Mouse (Mus musculus) spleen, postnatal 14 days (tissue): ENCODE data around the gene Rbm5.

Experiments
- DNase-seq, 2 experiments: peaks; one replicate each; pipeline ENCODE4 v3.0.0; 2021 to 2022; ENCODE audit warnings: low spot score in 2 of 2

Gene Rbm5

DNA sequence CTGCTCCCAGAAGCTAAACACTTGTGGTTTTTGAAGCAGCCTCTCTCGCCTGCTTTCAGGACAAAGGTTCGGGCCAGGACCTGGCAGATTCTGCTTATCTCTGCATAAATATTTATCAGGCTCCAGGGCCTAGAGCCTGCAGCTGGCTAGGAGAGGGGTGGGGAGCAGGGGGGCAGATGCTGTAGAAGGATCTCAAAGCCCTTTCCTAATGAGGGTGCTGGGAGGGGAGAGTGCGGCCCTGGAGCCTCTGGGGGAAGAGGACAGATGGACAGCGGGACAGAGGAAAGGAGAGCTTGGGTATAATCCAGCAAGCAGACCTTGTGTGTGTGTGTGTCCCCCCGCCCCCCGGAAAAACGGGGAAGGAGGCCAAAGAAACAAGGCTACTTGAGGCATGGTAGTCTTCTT is 36.2 kb downstream of the Rbm5 start:
- no peak for DNase-seq

DNA sequence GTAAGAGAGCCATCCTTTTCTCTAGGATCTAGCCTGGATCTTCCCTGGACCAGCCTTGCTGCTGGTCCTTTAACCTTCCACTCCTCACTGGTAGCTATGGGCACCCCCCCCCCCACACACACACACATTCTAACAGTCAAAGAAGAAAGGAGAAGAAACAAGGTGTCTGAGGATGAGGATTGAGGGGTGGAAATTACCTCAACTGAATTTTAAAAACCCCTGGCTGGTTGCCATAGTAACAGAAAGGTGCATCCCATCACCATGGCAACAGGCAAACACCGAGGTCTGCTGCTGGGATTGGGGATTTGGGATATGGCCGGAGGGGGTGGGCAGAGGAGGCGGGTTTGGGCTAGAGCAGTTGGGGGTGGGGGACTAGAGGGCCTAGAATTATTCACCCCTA is 41.1 kb downstream of the Rbm5 start:
- no peak for DNase-seq

DNA sequence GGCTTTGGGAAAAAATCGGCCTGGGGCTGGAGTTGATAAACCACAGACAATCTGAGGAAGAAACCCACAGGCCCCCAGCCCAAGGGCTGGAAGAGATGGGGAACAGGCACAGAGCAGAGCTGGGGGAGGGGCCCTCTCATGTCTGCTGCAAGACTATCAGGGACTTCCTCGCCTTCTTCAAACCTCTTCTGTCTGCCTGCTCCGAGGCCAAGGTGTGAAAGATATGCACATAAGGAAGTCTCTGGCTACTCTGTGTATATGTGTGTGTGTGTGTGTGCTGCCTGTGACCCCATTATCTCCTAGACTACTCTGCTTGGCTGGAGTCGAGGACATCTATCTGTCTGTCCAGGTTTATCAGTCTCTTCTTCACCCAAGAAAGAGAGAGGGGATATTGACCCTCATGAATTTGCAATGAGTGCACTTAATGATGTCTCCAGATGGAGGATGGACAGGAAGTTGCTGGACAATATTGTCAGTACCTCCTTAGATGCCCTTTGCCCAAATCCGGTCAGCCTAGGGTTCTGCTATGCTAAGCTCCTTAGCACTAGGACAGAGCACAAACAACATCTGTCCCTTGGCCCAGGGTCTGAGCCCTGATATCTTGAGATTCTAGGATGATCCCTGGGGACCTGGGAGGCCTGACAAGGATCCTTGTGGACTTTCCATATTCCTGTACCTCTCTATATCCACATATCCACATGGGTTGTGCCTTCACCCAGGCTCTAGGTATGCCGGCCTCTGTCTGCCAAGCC is 41.7 kb downstream of the Rbm5 start:
- DNase-seq: no peak

DNA sequence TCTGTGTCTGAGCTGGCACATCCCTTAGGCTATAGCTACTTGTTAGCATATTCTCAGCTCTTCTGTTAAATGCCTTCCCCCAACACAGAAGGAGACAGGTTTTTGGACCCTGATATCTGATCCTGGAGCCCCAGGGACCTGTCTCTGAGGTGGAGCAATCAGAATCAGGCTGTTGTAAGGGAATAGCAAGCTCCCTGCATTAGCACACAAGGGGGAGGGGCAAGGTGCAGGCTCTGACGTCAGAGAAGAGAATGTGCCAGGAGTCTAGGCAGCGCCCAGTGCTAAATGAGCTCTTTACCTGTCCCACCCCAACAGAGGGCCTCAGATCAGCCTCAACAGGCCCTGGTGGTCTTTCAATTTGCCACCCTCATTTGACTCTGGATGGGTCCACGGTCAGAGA is 43.8 kb downstream of the Rbm5 start:
- no peak for DNase-seq

DNA sequence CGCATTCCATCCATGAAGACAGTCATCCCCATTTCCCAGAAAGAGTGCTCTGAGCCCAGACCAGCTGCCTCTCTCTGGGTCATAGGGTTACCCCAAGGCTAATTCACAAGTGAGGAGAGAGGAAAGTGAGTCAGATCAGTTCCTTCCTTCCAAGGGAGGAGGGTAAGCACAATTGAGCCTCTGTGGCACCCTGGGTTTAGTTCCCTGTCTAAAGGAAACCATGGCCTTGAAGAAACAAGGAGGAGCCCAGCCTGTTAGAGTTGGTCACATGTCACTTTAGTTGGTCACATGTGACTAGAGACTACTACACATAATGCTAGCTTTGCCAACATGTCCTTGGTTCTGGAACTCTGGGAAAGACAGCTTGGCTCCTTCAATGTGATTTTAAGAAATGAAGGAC is 46.0 kb downstream of the Rbm5 start:
- DNase-seq: no peak

DNA sequence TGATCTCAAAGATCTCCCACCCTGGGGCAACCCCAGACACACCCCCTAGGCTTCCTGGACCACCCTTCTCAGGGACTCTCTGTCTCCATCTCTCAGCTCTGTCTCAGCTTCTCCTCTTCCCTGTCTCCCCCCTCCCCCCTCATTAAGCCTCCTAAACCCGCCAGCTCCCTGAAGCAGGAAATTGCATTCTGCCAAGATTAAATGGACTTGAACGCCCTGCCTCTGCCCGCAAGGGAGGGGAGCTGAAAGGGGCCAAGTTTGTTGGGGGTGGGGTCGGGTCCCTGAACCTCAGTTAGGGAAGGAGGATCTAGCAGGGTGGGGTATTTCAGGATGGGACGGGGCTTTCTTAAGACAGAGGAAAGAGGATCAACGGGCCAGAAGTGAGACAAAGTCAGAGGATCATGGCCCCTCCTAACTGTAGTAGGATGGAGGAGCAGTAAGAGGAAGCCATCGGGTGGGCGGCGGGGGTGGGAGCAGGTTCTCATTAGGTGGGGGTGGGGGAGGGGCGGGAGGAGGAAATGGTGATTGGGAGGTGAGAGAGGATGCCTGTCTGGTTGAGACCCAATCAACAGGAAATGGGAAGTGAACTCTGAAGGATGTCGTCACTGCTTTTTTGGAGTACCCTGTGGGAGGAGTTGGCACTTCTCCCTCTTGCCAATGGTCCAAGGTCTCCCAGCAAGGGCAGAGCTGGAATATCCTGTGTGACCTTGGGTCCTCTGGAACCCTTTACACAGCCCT is 46.8 kb downstream of the Rbm5 start:
- no peak for DNase-seq

DNA sequence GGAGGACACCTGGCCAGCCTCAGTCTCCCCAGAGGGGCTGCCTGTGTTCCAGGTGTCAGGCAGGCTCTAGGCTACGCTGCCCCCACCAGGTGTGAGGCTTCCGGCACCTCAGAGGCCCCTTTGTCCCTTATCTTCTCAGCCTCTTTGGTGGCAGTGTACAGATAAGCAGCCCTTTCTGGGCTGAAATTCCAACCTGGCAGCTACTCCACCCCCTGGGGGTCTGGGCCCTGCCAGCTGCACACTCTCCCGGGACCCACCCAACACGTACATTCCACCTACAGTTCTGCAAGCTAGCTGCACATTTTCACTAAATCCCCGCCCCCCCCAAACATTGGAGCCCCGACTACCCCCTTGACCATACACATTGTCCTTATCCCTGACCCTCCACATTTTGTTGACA is 47.5 kb downstream of the Rbm5 start:
- no peak for DNase-seq

DNA sequence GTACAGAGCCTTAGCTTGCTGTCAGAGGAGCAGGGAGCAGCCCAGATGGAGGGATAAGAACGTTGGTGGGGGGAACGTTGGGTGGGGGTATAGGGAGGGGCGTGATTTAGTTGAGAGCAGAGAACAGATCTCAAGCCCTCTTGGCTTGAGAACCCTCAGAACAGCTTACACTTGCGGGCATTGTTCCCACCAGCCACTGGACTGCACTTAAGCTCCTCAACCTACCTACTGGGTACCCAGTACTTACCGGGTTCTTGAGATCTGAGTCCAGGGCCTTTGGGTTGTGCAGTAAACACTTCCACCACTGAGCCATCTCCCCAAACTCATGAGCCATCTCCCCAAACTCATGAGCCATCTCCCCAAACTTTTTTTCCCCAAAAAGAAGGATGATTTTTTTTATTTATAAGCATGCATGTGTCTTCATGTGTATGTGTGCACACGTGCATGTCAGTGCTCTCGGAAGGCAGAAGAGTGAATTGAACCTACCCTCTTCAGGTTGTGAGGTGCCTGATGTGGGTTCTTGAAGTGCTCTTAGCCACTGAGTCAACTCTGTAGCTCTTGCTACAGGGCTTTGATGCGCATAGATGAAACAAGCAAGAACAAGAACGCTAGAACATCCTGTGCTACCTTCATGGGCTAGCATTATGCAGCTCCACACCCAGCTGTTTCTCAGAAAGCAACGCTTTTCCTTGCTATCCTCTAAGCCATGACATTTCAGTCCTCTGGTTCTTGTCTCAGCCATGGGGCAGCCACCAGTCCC is 51.8 kb downstream of the Rbm5 start:
- no peak for DNase-seq

DNA sequence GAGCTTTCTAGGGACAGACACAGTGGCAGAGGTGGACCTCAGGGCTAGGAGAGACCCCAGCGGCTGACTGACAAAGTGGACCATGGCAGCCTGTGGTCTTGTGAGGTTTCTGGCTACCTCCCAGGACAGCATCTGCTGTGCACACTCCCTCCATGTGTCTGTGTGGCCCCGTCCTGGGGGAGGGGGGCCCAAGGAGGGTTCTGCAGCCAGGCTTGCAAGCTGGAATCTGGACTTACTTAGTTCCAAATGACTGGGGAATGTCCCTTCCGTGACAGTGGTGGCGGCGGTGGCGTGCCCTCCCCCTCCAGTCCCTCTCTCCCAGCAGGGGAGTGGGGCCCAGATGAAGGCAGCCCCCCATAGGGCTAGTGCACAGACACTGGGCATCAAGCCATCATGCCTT is 53.8 kb downstream of the Rbm5 start:
- no peak for DNase-seq

DNA sequence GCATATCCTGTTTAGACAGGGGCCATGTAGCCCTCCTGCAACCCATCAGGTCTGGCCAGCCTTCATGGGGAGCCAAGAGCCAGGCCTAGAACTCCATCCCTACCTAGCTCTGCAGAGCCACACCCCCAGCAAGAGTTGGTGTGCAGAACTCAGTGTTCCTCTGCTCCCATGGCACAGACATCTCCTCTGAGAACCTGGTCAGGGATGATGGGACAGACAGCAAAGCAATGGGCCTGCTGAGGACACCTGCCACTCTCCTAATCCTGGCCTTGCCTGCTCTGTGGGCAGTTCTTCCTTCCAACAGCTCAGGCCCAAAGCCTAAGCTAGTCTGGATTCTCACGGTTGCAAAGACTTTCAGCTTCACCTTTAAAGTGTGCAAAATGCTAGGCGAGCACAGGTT is 55.2 kb downstream of the Rbm5 start:
- DNase-seq: no peak

DNA sequence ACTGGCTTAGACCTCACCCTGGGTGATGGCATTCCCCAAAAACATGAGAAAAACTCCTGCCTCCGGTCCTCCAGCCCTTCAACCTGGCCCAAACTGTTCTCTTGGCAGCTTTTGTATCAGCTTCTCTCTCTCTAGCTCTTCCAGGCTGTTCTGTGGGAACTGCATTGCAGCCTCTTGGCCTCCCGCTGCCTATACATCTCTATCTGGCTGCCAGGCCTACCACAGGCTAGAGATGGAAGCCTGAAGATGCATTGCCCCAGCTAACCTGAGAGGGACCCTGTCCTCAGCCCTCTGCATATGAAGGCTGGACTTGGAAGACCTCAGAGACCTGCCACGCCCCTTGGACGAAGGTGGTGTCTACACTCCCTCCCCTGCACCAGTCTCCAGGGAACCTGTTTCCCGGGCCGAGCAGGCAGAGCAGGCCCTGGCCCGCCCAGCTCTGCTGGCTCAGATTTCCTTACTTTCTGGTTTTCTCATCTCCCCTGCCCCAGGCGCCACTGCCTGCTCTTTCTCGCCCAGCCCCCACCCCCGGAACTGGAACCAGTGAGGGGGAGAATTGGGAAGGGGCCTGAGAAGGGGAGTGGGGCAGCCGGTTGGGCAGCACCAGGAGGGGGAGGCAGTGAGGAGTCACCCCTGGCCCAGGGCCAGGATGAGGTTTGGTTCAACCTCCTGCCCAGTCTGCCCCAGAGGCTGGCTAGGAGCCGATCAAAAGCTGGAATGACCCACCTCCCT is 56.4 kb downstream of the Rbm5 start:
- DNase-seq: no peak

DNA sequence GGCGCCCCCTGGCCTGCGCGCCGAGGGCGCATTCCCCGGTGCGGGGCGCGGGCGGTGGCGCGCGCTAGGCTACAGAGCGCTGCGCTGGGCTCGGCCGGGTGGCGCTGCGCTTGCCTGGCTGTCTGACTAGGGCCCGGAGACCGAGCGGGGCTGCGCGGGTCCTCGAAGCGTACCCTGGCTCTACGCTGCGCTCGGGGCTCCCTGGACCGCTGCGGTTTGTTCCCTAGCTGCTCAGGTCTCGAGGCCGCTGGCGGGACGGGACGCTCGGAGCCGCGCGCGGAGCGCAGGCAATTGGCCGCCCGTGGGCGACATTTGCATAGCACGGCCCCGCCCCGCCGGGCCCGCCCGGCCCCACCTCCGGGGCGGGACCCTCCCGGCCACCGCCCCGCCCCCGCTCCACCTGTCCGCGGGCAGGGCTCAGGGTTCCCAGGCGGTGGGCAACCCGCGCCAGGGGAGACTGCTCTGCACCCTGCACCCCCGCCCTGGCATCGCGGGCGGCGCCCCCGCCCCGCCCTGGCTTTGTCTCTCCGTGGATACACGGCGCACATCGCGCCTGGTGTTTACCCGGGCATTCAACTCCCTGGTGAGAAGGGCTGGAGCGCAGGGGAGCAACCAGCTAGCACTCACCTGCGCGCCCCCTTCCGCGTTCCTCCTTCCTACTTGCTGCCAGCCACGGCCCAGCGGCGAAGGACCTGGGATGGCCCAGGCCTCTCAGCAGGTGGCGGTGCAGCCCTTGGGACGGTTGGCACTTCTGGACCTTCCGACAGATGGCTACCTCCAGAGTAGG is 60.9 kb downstream of the Rbm5 start, which contains the start of gene Sema3f:
TSS of gene Sema3f (minus strand) at position 779 of the 787 bp plus-strand sequence.
- peak; percentile 41 to 51 for DNase-seq

DNA sequence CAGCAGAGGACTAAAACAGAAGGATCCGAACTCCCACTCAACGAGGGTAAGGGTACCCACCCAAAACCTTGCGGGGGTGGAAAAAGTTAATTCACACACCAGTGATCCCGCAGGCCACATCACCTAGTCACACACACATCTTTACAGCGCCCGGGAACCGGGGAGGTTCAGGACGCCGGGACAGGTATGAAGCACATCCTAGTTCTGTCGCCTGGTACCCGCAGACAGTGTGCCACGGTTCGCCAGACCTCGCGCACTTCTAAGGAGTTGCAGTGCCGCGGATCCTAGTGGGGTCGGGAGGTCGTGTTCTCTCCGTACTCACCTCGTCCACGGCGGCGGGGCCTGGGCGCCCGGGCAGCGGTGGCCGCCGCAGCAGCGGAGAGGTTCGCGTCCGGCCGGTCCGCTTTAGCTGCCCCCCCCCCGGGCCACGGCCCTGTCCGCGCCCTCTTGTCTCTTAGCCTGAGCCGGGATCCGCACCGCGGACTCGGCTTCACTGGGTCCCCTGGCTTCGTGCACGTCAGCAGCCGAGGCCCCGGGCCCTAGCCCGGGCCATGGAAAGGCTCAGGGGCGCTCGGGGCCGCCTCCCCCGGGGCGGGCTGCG is 61.6 kb downstream of the Rbm5 start:
- no peak for DNase-seq

DNA sequence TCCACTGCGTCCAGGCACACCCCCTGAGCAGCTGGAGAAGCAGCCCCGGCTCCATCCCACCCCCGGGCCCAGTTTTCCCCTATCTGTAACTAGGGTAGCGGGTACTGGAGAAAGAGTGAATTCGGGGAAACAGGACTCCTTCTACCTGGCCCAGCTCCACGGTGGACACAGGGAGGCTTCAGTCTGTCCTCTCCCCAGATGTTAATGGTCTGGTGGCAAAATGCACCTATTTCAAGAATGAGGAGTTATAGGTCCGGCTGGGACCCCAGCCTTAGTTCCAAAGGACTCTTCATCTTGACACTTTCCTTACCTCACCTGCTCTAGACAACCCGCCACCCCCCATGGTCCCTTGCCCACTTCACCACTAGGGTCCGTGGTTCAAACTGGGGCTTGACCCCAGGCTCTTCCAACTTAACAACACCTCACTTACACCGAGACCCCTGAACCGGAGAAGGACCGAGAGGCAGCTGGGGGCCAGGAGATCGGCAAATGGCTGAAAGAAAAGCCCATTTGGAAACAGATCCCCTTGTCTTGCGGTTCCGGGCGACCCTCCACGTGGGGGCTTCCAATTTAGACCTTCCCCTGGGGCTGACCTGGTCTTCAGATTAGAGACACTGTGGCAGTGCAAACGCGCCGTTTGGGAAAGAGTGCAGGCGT is 62.2 kb downstream of the Rbm5 start:
- no peak for DNase-seq

DNA sequence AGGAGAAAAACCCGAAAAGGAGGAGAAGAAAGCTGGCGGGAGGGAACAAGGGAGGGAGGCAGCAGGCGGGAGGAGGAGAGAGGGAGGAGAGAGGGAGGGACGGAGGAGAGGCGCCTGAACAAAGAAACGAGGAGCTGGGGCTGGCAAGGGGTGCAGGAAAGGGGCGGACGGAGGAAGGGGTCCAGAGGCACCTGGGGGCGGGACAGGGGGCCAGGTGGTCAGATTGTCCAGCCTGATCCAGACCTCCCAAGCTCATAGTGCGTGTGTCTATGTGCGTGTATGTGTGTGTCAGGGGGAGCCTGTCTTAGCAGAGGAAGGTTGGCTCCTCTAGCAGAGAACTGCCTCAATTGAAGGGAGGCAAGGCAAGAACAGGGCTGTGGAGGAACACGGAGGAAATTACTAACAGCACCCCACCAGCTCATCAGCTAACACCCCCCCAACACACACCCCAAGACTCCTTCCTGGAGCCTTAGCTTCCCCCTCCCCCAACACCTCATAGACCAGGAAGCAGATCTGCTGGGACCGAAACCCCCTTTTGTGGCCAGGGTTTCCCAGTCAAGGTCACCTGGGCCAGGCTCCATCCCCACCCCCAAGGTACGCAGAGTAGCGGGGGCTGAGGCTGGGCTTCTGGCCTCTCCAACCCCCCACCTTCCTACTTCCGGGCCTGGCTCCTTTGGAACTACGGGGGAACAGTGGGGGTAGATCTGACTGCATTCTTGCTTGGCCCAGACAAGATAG is 62.9 kb downstream of the Rbm5 start:
- no peak for DNase-seq

DNA sequence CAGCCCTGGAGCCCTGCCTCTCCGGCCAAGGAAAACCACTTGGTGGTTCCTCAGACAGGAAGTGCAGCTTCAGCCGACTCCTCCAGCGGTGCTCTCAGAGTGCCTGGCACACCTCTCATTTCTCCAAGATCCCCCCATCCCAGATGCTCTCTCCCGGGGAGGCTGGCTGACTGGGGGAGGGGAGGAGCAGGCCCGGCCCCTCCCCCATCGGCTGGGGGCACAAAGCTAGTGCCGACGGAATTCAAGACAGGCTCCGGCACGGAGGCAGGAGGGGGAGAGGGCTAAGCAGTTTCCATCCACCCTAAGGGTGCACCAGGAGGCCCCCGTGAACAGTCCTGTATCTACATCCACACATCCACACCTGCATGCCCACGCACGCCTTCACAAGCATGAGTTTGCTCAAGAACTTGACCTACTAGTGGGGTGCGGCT is 64.0 kb downstream of the Rbm5 start:
- DNase-seq: no peak

DNA sequence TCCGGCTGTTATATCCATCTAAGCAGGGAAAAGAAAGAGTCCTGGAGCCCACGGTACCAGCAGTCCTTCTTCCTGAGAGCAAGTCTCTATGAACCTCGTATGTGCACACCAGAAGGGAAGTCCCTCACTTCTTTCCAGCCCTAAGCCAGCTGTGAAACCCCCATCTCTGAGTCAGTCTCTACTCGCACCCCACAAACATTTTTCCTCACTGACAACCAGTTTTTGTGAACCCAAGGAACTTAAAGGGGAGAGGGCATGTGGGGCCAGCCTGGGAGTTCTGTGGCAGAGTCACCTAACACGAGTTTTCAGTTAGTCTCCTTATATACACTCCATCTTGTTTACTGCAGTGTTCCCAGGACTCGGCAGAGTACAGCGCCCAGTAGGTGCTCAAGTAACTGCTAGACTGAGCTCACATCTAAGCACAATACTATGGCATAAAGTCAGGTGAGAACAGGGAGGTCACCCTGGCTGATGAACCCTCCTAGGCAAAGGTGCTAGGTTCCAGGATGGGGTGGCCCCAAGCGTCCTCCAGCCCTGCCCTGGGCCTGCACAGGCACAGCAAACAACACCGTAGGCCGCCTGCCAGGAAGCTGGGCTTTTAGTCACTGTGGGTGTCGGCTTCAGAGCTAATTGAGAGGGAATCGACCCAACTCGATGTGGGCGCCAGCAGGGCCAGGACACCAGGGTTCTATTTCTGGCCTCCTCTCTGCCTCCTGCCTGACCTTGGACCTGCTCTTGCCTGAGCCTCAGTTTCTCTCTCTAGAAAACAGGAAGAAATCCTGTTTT is 67.3 kb downstream of the Rbm5 start:
- DNase-seq: no peak

DNA sequence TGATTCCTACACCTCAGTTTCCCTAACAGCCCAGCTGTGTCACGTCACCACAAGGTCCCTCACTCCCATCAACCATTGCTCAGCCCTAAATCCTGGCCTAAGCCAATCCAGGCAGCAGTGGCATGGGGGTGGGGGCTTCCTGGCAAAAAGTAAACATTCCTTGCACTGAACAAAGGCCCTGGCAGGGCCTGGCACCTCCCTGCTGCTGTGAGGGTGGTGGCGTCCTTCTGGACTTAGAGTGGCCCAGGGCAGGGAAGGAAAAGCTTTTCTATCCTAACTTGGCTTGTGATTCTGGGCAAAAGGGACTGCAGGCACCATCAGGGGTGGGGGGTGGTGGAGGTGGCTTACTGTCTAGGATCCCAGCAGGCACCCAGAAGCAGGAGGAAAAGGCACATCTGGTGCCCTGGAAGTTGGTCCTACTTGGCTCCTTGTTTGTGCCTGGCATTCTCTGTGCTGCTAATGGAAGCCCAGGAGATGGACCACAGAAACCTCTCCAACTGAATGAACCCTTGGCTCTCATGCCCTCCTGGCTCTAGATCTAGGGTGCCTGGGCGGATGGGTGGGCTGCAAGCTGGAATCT is 68.1 kb downstream of the Rbm5 start:
- DNase-seq: no peak
